Mouse (Mus musculus) stomach, embryonic 16.5 days (tissue): ENCODE measurements around the gene Hsd17b14. TPM values are rescaled to one million over a fixed set of nuclear protein-coding genes. Genes with fewer than 3 reads are reported as not detected.
A peak's percentile ranks its signal among the peaks of the same experiment; 100 is the strongest.

Source experiments
- ATAC-seq: fragments of 200-750 bp; cut with Nextera tagmentation; 2 replicates; pipeline ENCODE4 v1.8.0; 2017; ENCODE audit warnings: moderate number of reproducible peaks, moderate TSS enrichment; ENCODE audit not compliant: insufficient read depth, low FRiP score
- H3K27ac ChIP-seq: fragments of 300-500 bp; sonication (generic); 2 replicates; pipeline ENCODE4 v1.5.1; 2014; ENCODE audit warnings: low read length
- H3K27me3 ChIP-seq: fragments of 300-500 bp; sonication (generic); 2 replicates; pipeline ENCODE4 v1.6.1; 2014; ENCODE audit warnings: low read length, control low read depth, mixed read lengths; ENCODE audit not compliant: control insufficient read depth, insufficient read depth
- H3K36me3 ChIP-seq: fragments of 300-500 bp; sonication (generic); 2 replicates; pipeline ENCODE4 v1.6.1; 2014; ENCODE audit warnings: low read length; ENCODE audit not compliant: control insufficient read depth, insufficient read depth
- H3K4me1 ChIP-seq: fragments of 300-500 bp; sonication (generic); 2 replicates; pipeline ENCODE4 v1.6.1; 2014; ENCODE audit warnings: low read length, control low read depth, mixed read lengths; ENCODE audit not compliant: control insufficient read depth, insufficient read depth
- H3K4me2 ChIP-seq: fragments of 300-500 bp; sonication (generic); 2 replicates; pipeline ENCODE4 v1.6.1; 2014; ENCODE audit warnings: low read depth, low read length, mixed read lengths
- H3K4me3 ChIP-seq: fragments of 300-500 bp; sonication (generic); replicated peaks from 2 replicates; pipeline ENCODE4 v1.5.1; 2014; ENCODE audit warnings: mild to moderate bottlenecking, low read length
- H3K9ac ChIP-seq: fragments of 300-500 bp; sonication (generic); 2 replicates; pipeline ENCODE4 v1.6.1; 2014; ENCODE audit warnings: low read length
- H3K9me3 ChIP-seq: fragments of 300-500 bp; sonication (generic); replicated peaks from 2 replicates; pipeline ENCODE4 v1.6.1; 2016; ENCODE audit warnings: low read length, control low read depth; ENCODE audit not compliant: control insufficient read depth
- WGBS: fragments of 180-500 bp; shearing (Covaris S2); extraction: QIAGEN DNeasy Blood & Tissue Kit; methylation state at CpG from one replicate; pipeline ENCODE4 v1.1.7; 2014; 5-methylcytosine and 5-hydroxymethylcytosine counted together
- polyA plus RNA-seq: library from polyadenylated mRNA; unstranded; fragments of >200 nt; fragmentation: Nextera tagmentation; extraction: Ambion mirVana; gene quantifications from 2 replicates; pipeline ENCODE4 v1.2.1, GENCODE M21; 2015

Gene Hsd17b14
- polyA plus RNA-seq, 1 experiment from 2014 or later: 2.9 TPM

DNA sequence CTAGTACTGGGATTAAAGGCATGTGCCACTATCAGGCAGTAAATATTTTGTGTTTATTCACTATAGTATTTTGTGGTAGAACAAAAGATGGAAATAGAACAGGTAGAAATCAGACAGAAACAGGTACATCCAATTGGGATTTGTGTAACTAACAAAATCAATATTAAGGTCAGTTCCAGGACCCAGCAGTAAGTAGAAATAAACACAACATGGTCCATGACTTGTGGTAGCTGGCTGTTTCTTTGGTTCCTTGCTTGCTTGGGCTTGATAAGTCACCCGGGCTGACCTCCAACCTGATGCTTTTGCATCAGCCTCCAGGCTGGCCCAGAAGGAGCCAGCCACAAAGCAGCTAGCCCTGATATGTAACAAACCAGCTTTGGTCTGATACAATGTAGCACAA, 54.8 kb downstream of the Hsd17b14 start:
- no peak overlapping the region for H3K27ac ChIP-seq
- H3K27me3 ChIP-seq: no peaks in the 10 kb centered on the region
- H3K4me3 ChIP-seq: no peak overlapping the region
- H3K9me3 ChIP-seq: no peaks in the 10 kb centered on the region
- no peak for ATAC-seq
- H3K4me2 ChIP-seq: no peak overlapping the region
- 48% methylated on average over 1 of the region's 1 CpGs for WGBS
- no peaks in the 10 kb centered on the region for H3K4me1 ChIP-seq
- H3K36me3 ChIP-seq: no peaks in the 10 kb centered on the region
- H3K9ac ChIP-seq: no peak overlapping the region

GRCm38 (mm10) chr7:45616277-45616676, 61.6 kb downstream of the Hsd17b14 start:
- H3K4me1 ChIP-seq: peaks cover 8% of the 10 kb centered on the region; the same call in 1 of the 2 replicates
- no peak overlapping the region for H3K4me3 ChIP-seq
- H3K36me3 ChIP-seq: no peaks in the 10 kb centered on the region
- no peak overlapping the region for H3K4me2 ChIP-seq
- no peaks in the 10 kb centered on the region for H3K9me3 ChIP-seq
- H3K9ac ChIP-seq: no peak overlapping the region
- peak overlapping the region; percentile 43 for H3K27ac ChIP-seq
- 25% methylated on average over 6 of the region's 6 CpGs for WGBS
- ATAC-seq: 0 out of 2 replicates have a peak, but pooled peaks have one; percentile 3
- H3K27me3 ChIP-seq: 0 out of 2 replicates have a peak, but pooled peaks cover 3% of the 10 kb centered on the region

DNA sequence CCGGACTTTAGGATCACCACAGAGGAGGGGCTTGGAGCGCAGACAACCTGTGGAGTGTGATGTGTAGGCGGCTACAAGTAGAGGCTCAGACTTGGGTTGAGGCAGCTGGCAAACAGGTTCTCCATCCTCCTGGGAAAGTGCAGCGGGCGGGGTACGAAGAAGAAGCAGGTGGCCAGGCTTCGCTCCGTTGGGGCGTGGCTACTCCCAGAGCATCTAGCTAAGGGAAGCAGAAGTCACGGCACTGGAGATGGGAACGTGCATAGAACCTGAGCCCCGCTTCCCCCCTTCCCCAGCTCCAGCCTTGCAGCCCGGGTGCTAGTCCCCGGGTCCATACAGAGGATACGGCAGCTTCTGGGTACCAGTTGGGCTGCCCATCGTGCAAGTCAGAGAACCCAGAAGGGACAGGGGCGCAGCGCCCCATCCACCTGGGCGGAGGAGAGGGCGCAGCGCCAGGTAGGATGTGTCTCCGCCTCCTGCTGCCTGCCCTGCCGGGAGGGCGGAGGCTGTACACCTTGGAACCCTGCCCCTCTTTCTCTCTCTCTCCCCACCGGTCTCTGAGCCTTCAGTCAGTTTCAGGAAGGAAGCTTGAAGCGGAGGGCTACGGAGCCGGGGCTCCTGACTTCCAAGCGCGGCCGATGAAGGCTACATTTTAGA, 62.5 kb downstream of the Hsd17b14 start, which contains the start of gene Fut1:
Gene Fut1 (plus strand): TSS at position 248 of the 654 bp plus-strand sequence.
- Histone ChIP-seq H3K36me3 (no peaks in the 10 kb centered on the region), H3K27ac (peak within 1 kb of the TSS; percentile 43), H3K9me3 (no peaks in the 10 kb centered on the region), H3K4me3 (peak within 1 kb of the TSS; percentile 30), H3K4me2 (peak within 1 kb of the TSS; percentile 52), H3K9ac (peak within 1 kb of the TSS; percentile 18; the same call in 1 of the 2 replicates), H3K4me1 (peaks cover 8% of the 10 kb centered on the region; the same call in 1 of the 2 replicates), H3K27me3 (0 out of 2 replicates have a peak, but pooled peaks cover 3% of the 10 kb centered on the region)
- 6% methylated on average over 30 of the region's 31 CpGs for WGBS
- peak; percentile 72 for ATAC-seq

Other genes with a start within 250 kb of the Hsd17b14 start
- gene Trpm4, start 221.1 kb upstream of the Hsd17b14 start, polyA plus RNA-seq: 30.1 and 32.2 TPM in 2 replicates
- gene Hrc, start 219.6 kb upstream of the Hsd17b14 start, polyA plus RNA-seq: 1.0 and 3.1 TPM in 2 replicates
- gene Ppfia3, start 187.9 kb upstream of the Hsd17b14 start, polyA plus RNA-seq: 5.5 and 6.3 TPM in 2 replicates
- 4.6 and 5.5 TPM in 2 replicates for gene Lin7b, start 184.3 kb upstream of the Hsd17b14 start, polyA plus RNA-seq
- gene Snrnp70, start 159.2 kb upstream of the Hsd17b14 start, polyA plus RNA-seq: 150 and 162 TPM in 2 replicates
- gene Kcna7, start 149.2 kb upstream of the Hsd17b14 start, polyA plus RNA-seq: 0.09 TPM in 1 of 2 replicates, not detected in the other
- gene Ntf5, start 141.2 kb upstream of the Hsd17b14 start, polyA plus RNA-seq: 1.3 and 1.6 TPM in 2 replicates
- gene Lhb, start 134.1 kb upstream of the Hsd17b14 start, polyA plus RNA-seq: not detected in 2 replicates
- gene Gys1, start 120.0 kb upstream of the Hsd17b14 start, polyA plus RNA-seq: 46.3 and 47.3 TPM in 2 replicates
- gene Ruvbl2, start 116.8 kb upstream of the Hsd17b14 start, polyA plus RNA-seq: 115 and 118 TPM in 2 replicates
- 4,462 and 4,467 TPM in 2 replicates for gene Ftl1, start 95.0 kb upstream of the Hsd17b14 start, polyA plus RNA-seq
- 116 and 142 TPM in 2 replicates for gene Bax, start 88.0 kb upstream of the Hsd17b14 start, polyA plus RNA-seq
- 1.4 and 1.5 TPM in 2 replicates for gene Tulp2, start 73.0 kb upstream of the Hsd17b14 start, polyA plus RNA-seq
- not detected in 2 replicates for gene Gm45808, start 68.1 kb upstream of the Hsd17b14 start, polyA plus RNA-seq
- 2.0 and 2.2 TPM in 2 replicates for gene Dhdh, start 66.1 kb upstream of the Hsd17b14 start, polyA plus RNA-seq
- gene Nucb1, start 44.5 kb upstream of the Hsd17b14 start, polyA plus RNA-seq: 229 and 262 TPM in 2 replicates
- gene Ppp1r15a, start 28.6 kb upstream of the Hsd17b14 start, polyA plus RNA-seq: 25.5 and 31.2 TPM in 2 replicates
- 2.7 and 3.9 TPM in 2 replicates for gene Plekha4, start 28.6 kb upstream of the Hsd17b14 start, polyA plus RNA-seq
- 95.7 and 109 TPM in 2 replicates for gene Bcat2, start 15.3 kb downstream of the Hsd17b14 start, polyA plus RNA-seq
- gene Fgf21, start 60.6 kb downstream of the Hsd17b14 start, polyA plus RNA-seq: 0.28 and 0.32 TPM in 2 replicates
- 1.2 and 1.5 TPM in 2 replicates for gene Fut1, start 62.4 kb downstream of the Hsd17b14 start, polyA plus RNA-seq
- 0.15 TPM in 1 of 2 replicates, not detected in the other for gene Izumo1, start 66.9 kb downstream of the Hsd17b14 start, polyA plus RNA-seq
- gene Rasip1, start 72.6 kb downstream of the Hsd17b14 start, polyA plus RNA-seq: 3.3 and 4.4 TPM in 2 replicates
- gene Mamstr, start 85.1 kb downstream of the Hsd17b14 start, polyA plus RNA-seq: 10.9 and 14.2 TPM in 2 replicates
- gene Fut2, start 111.5 kb downstream of the Hsd17b14 start, polyA plus RNA-seq: 13.8 and 18.8 TPM in 2 replicates
- gene Ntn5, start 129.1 kb downstream of the Hsd17b14 start, polyA plus RNA-seq: 0.55 and 1.2 TPM in 2 replicates
- gene Sec1, start 139.5 kb downstream of the Hsd17b14 start, polyA plus RNA-seq: 2.9 and 3.4 TPM in 2 replicates
- 8.4 and 9.8 TPM in 2 replicates for gene Car11, start 144.9 kb downstream of the Hsd17b14 start, polyA plus RNA-seq
- gene Dbp, start 150.2 kb downstream of the Hsd17b14 start, polyA plus RNA-seq: 2.7 and 2.9 TPM in 2 replicates
- gene Rpl18, start 160.6 kb downstream of the Hsd17b14 start, polyA plus RNA-seq: 915 and 1,024 TPM in 2 replicates
- gene Sphk2, start 163.1 kb downstream of the Hsd17b14 start, polyA plus RNA-seq: 38.9 and 45.9 TPM in 2 replicates
- gene Fam83e, start 166.3 kb downstream of the Hsd17b14 start, polyA plus RNA-seq: 16.0 and 24.7 TPM in 2 replicates
- 0.79 and 2.2 TPM in 2 replicates for gene Spaca4, start 170.9 kb downstream of the Hsd17b14 start, polyA plus RNA-seq
- gene Lmtk3, start 228.8 kb downstream of the Hsd17b14 start, polyA plus RNA-seq: 0.53 and 0.99 TPM in 2 replicates
- gene Sult2b1, start 229.8 kb downstream of the Hsd17b14 start, polyA plus RNA-seq: 32.7 and 46.5 TPM in 2 replicates